Mouse (Mus musculus): Measurements from ENCODE around the gene Inf2.

DNA sequence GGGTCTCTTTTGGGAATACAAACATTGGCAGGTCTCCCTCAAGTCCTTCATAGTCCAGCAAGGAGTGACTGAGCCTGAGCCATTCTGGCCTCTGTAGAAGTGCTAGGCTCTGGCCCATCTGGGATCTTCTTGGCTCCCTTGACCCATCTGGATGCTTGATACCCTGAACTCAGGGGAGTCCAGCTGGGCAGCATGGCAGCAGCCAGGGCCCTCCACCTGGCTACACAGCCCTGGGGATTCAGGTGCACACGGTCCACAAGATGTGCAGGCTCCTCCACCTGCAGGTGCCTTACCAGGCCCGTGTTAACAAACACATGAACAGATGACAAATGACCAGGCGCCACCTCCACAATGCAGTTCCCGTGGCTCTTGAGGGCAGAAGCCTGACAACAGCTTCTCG is 76.1 kb downstream of the Inf2 start:
- TF ChIP-seq CTCF (IDR thresholded peaks at IDR 0.05; ENCODE audit: low read depth, low read length) (no peak), EP300 (IDR thresholded peaks at IDR 0.05; ENCODE audit: insufficient read depth, low read depth, low read length) (no peak), POLR2A (IDR thresholded peaks at IDR 0.05; ENCODE audit: insufficient read depth, low read length) (no peak)
